Mouse (Mus musculus): Measurements from ENCODE around the gene Cltb. TPM values are rescaled to one million over a fixed set of nuclear protein-coding genes. Genes with fewer than 3 reads are reported as not detected.

Cltb gene
- polyA plus RNA-seq, 1 experiment from 2014 or later = 16.9 TPM

- WGBS = 87% methylated on average over 7 of the region's 7 CpGs
- Histone ChIP-seq H3K27ac (replicated peaks) (no peak overlapping the region), H3K27me3 (replicated peaks; ENCODE audit: low read depth, poor library complexity, severe bottlenecking) (no peaks in the 10 kb centered on the region), H3K9me3 (no peaks in the 10 kb centered on the region), H3K4me1 (no peaks in the 10 kb centered on the region), H3K36me3 (replicated peaks) (peaks cover 82% of the 10 kb centered on the region), H3K4me3 (no peak overlapping the region)
- no peak for DNase-seq (ENCODE audit: low spot score)
Measured at GRCm38 (mm10) chr13:54548036-54548435, 63.1 kb downstream of the Cltb start.

Small RNAs within 50 kb of the gene (microRNA-seq; reads per million reads assigned to microRNA genes)
- not detected for gene Gm24195

Other genes with a start within 250 kb of the Cltb start
- gene Cplx2, start 240.0 kb downstream of the Cltb start, polyA plus RNA-seq (2016; fragmentation: Nextera tagmentation; extraction: Ambion mirVana) = 5.0 and 6.9 TPM in 2 replicates
- gene Thoc3, start 142.5 kb downstream of the Cltb start, polyA plus RNA-seq (2016; fragmentation: Nextera tagmentation; extraction: Ambion mirVana) = 190 and 194 TPM in 2 replicates
- 20.4 and 21.0 TPM in 2 replicates for gene Simc1, start 107.6 kb downstream of the Cltb start, polyA plus RNA-seq (2016; fragmentation: Nextera tagmentation; extraction: Ambion mirVana)
- 200 and 207 TPM in 2 replicates for gene 4833439L19Rik, start 45.9 kb downstream of the Cltb start, polyA plus RNA-seq (2016; fragmentation: Nextera tagmentation; extraction: Ambion mirVana)
- gene Arl10, start 36.3 kb downstream of the Cltb start, polyA plus RNA-seq (2016; fragmentation: Nextera tagmentation; extraction: Ambion mirVana) = 28.8 and 29.6 TPM in 2 replicates
- 112 and 117 TPM in 2 replicates for gene Nop16, start 21.3 kb downstream of the Cltb start, polyA plus RNA-seq (2016; fragmentation: Nextera tagmentation; extraction: Ambion mirVana)
- gene Higd2a, start 21.1 kb downstream of the Cltb start, polyA plus RNA-seq (2016; fragmentation: Nextera tagmentation; extraction: Ambion mirVana) = 144 and 154 TPM in 2 replicates
- gene Faf2, start 10.4 kb upstream of the Cltb start, polyA plus RNA-seq (2016; fragmentation: Nextera tagmentation; extraction: Ambion mirVana) = 83.4 and 86.7 TPM in 2 replicates
- 87.6 and 105 TPM in 2 replicates for gene Rnf44, start 82.6 kb upstream of the Cltb start, polyA plus RNA-seq (2016; fragmentation: Nextera tagmentation; extraction: Ambion mirVana)
- gene Cdhr2, start 90.1 kb upstream of the Cltb start, polyA plus RNA-seq (2016; fragmentation: Nextera tagmentation; extraction: Ambion mirVana) = 0.05 and 0.15 TPM in 2 replicates
- 0.66 and 0.94 TPM in 2 replicates for gene Gprin1, start 138.5 kb upstream of the Cltb start, polyA plus RNA-seq (2016; fragmentation: Nextera tagmentation; extraction: Ambion mirVana)
- gene Sncb, start 155.3 kb upstream of the Cltb start, polyA plus RNA-seq (2016; fragmentation: Nextera tagmentation; extraction: Ambion mirVana) = 0.79 and 1.3 TPM in 2 replicates
- gene Eif4e1b, start 172.7 kb upstream of the Cltb start, polyA plus RNA-seq (2016; fragmentation: Nextera tagmentation; extraction: Ambion mirVana) = not detected in 2 replicates
- 9.7 and 10.9 TPM in 2 replicates for gene Tspan17, start 178.0 kb upstream of the Cltb start, polyA plus RNA-seq (2016; fragmentation: Nextera tagmentation; extraction: Ambion mirVana)